Mouse (Mus musculus) embryonic facial prominence, embryonic 14.5 days (tissue): ENCODE data around the gene Lrrc45. TPM values are rescaled to one million over a fixed set of nuclear protein-coding genes. Genes with fewer than 3 reads are reported as not detected.
"Not testable (repeated sequence)": the region's sequence is repeated elsewhere in the genome, so short reads cannot be mapped to it uniquely, and the experiment has no call there.

Source experiments
- ATAC-seq: fragments of 200-750 bp; cut with Nextera tagmentation; 2 replicates; pipeline ENCODE4 v1.8.0; 2017; ENCODE audit warnings: low read depth, moderate number of reproducible peaks, moderate TSS enrichment
- DNase-seq: peaks from one replicate; pipeline ENCODE4 v3.0.0-alpha.2; 2015; ENCODE audit warnings: low spot score
- H3K27ac ChIP-seq: fragments of 300-500 bp; sonication (generic); replicated peaks from 2 replicates; pipeline ENCODE4 v1.5.1; 2014; ENCODE audit warnings: low read depth, mild to moderate bottlenecking, low read length, moderate library complexity
- H3K27me3 ChIP-seq: fragments of 300-500 bp; sonication (generic); replicated peaks from 2 replicates; pipeline ENCODE4 v1.6.1; 2014; ENCODE audit warnings: low read length; ENCODE audit not compliant: control insufficient read depth, insufficient read depth
- H3K36me3 ChIP-seq: fragments of 300-500 bp; sonication (generic); 2 replicates; pipeline ENCODE4 v1.6.1; 2014; ENCODE audit warnings: low read length, mixed read lengths; ENCODE audit not compliant: control insufficient read depth, insufficient read depth
- H3K4me1 ChIP-seq: fragments of 300-500 bp; sonication (generic); 2 replicates; pipeline ENCODE4 v1.6.1; 2014; ENCODE audit warnings: antibody characterized with exemption, low read length; ENCODE audit not compliant: control insufficient read depth, insufficient read depth
- H3K4me2 ChIP-seq: fragments of 300-500 bp; sonication (generic); 2 replicates; pipeline ENCODE4 v1.6.1; 2014; ENCODE audit warnings: low read depth, mild to moderate bottlenecking, low read length, moderate library complexity, mixed read lengths
- H3K4me3 ChIP-seq: fragments of 300-500 bp; sonication (generic); 2 replicates; pipeline ENCODE4 v1.5.1; 2014; ENCODE audit warnings: low read depth, mild to moderate bottlenecking, low read length
- H3K9ac ChIP-seq: fragments of 300-500 bp; sonication (generic); 2 replicates; pipeline ENCODE4 v1.6.1; 2014; ENCODE audit warnings: low read depth, mild to moderate bottlenecking, low read length, moderate library complexity, mixed read lengths
- H3K9me3 ChIP-seq: fragments of 300-500 bp; sonication (generic); 2 replicates; pipeline ENCODE4 v1.6.1; 2016; ENCODE audit warnings: low read length; ENCODE audit not compliant: control insufficient read depth
- WGBS: fragments of 180-500 bp; shearing (Covaris S2); extraction: QIAGEN DNeasy Blood & Tissue Kit; methylation state at CpG from one replicate; pipeline ENCODE4 v1.1.7; 2014; 5-methylcytosine and 5-hydroxymethylcytosine counted together
- polyA plus RNA-seq: library from polyadenylated mRNA; unstranded; fragments of >200 nt; fragmentation: Nextera tagmentation; extraction: Ambion mirVana; gene quantifications from 2 replicates; pipeline ENCODE4 v1.2.1, GENCODE M21; 2014

Gene Lrrc45
- polyA plus RNA-seq, 1 experiment from 2014 or later: 46.5 TPM

DNA sequence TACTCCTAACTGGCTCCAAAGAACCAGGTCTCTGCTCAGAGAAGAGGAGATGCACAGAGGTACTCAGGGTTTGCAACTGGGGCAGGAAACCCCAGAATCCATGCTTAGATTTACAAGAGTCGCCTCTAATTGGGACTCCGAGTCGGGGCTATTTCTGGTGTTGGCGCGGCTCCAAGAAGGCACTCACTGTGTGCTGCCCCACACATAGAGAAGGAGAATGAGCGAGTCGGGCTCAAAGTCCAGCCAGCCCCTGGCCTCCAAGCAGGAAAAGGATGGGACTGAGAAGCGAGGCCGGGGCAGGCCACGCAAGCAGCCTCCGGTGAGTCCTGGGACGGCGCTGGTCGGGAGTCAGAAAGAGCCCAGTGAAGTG lies 48.9 kb downstream of the Lrrc45 start, which contains the start of gene Hmga1b:
TSS of gene Hmga1b (plus strand) at position 123 of the 370 bp plus-strand sequence.
- H3K4me3 ChIP-seq, H3K4me1 ChIP-seq, H3K9ac ChIP-seq, H3K36me3 ChIP-seq, H3K27ac ChIP-seq, H3K27me3 ChIP-seq, DNase-seq, ATAC-seq: not testable (repeated sequence)
- WGBS: 23% methylated on average over 13 of the region's 14 CpGs
- Histone ChIP-seq H3K4me2 (peak within 1 kb of the TSS; percentile 28), H3K9me3 (peaks cover 17% of the 10 kb centered on the region)

GRCm38 (mm10) chr11:120763121-120763999 lies 49.6 kb downstream of the Lrrc45 start:
- H3K4me3 ChIP-seq, H3K36me3 ChIP-seq, H3K27ac ChIP-seq, H3K9me3 ChIP-seq, H3K9ac ChIP-seq, DNase-seq, H3K4me1 ChIP-seq, H3K27me3 ChIP-seq: not testable (repeated sequence)
- H3K4me2 ChIP-seq: peak overlapping the region; percentile 28
- whole genome bisulfite sequencing: no CpG with 5 or more reads among the region's 23 CpGs
- peak; percentile 80 for ATAC-seq

DNA sequence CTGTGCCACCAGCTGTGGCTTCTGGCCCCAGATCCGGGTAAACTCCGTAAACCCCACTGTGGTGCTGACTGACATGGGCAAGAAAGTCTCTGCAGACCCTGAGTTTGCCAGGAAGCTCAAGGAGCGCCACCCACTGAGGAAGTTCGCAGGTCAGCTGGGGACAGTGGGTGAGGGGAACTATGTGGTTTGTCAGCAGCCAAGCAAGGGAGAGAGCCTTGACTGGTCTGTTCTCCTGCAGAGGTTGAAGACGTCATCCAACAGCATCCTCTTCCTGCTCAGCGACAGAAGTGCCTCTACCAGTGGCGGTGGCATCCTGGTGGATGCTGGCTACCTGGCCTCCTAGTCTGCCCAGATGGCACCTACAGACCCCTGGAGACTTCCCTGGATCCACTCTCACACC lies 53.3 kb downstream of the Lrrc45 start:
- not testable (repeated sequence) for H3K36me3 ChIP-seq, H3K4me1 ChIP-seq, H3K4me3 ChIP-seq, H3K9me3 ChIP-seq, H3K27me3 ChIP-seq, H3K9ac ChIP-seq, H3K4me2 ChIP-seq, ATAC-seq, H3K27ac ChIP-seq, DNase-seq
- 60% methylated on average over 1 of the region's 7 CpGs for WGBS

GRCm38 (mm10) chr11:120768206-120768605 lies 54.5 kb downstream of the Lrrc45 start:
- Histone ChIP-seq H3K4me3 (no peak overlapping the region), H3K9ac (no peak overlapping the region), H3K9me3 (no peaks in the 10 kb centered on the region), H3K4me1 (no peaks in the 10 kb centered on the region), H3K27me3 (no peaks in the 10 kb centered on the region), H3K27ac (no peak overlapping the region), H3K4me2 (no peak overlapping the region), H3K36me3 (no peaks in the 10 kb centered on the region)
- ATAC-seq: no peak
- no peak for DNase-seq
- WGBS: 89% methylated on average over 1 of the region's 1 CpGs

Other genes starting within 250 kb of the Lrrc45 start
- 43.2 and 46.4 TPM in 2 replicates for gene Arl16, start 246.3 kb upstream of the Lrrc45 start, polyA plus RNA-seq
- gene Mrpl12, start 229.3 kb upstream of the Lrrc45 start, polyA plus RNA-seq: 135 and 148 TPM in 2 replicates
- 47.6 and 53.1 TPM in 2 replicates for gene Slc25a10, start 222.1 kb upstream of the Lrrc45 start, polyA plus RNA-seq
- gene Gcgr, start 183.2 kb upstream of the Lrrc45 start, polyA plus RNA-seq: 1.0 and 1.4 TPM in 2 replicates
- gene Mcrip1, start 164.2 kb upstream of the Lrrc45 start, polyA plus RNA-seq: 238 and 253 TPM in 2 replicates
- 9.6 and 9.7 TPM in 2 replicates for gene Ppp1r27, start 162.8 kb upstream of the Lrrc45 start, polyA plus RNA-seq
- 996 and 1,037 TPM in 2 replicates for gene P4hb, start 140.7 kb upstream of the Lrrc45 start, polyA plus RNA-seq
- gene Arhgdia, start 132.3 kb upstream of the Lrrc45 start, polyA plus RNA-seq: 558 and 609 TPM in 2 replicates
- 406 and 433 TPM in 2 replicates for gene Alyref, start 115.6 kb upstream of the Lrrc45 start, polyA plus RNA-seq
- 238 and 242 TPM in 2 replicates for gene Anapc11, start 115.5 kb upstream of the Lrrc45 start, polyA plus RNA-seq
- 1.3 and 1.8 TPM in 2 replicates for gene Npb, start 105.4 kb upstream of the Lrrc45 start, polyA plus RNA-seq
- 88.8 and 97.5 TPM in 2 replicates for gene Pcyt2, start 96.0 kb upstream of the Lrrc45 start, polyA plus RNA-seq
- 21.8 and 23.0 TPM in 2 replicates for gene Sirt7, start 88.7 kb upstream of the Lrrc45 start, polyA plus RNA-seq
- gene Mafg, start 80.3 kb upstream of the Lrrc45 start, polyA plus RNA-seq: 26.3 and 26.8 TPM in 2 replicates
- 56.7 and 64.7 TPM in 2 replicates for gene Pycr1, start 70.2 kb upstream of the Lrrc45 start, polyA plus RNA-seq
- gene Myadml2, start 65.8 kb upstream of the Lrrc45 start, polyA plus RNA-seq: 3.4 and 3.6 TPM in 2 replicates
- 3.6 and 4.9 TPM in 2 replicates for gene Notum, start 52.8 kb upstream of the Lrrc45 start, polyA plus RNA-seq
- 93.1 and 100.0 TPM in 2 replicates for gene Aspscr1, start 41.0 kb upstream of the Lrrc45 start, polyA plus RNA-seq
- gene Cenpx, start 187 bp upstream of the Lrrc45 start, polyA plus RNA-seq: 139 and 145 TPM in 2 replicates
- gene Rac3, start 7.5 kb downstream of the Lrrc45 start, polyA plus RNA-seq: 16.5 and 16.6 TPM in 2 replicates
- 23.5 and 27.0 TPM in 2 replicates for gene Dcxr, start 13.4 kb downstream of the Lrrc45 start, polyA plus RNA-seq
- gene Cbr2, start 18.2 kb downstream of the Lrrc45 start, polyA plus RNA-seq: 58.3 and 113 TPM in 2 replicates
- gene Hmga1b, start 48.9 kb downstream of the Lrrc45 start, polyA plus RNA-seq: 3.0 and 4.8 TPM in 2 replicates
- 32.5 and 36.9 TPM in 2 replicates for gene Rfng, start 70.3 kb downstream of the Lrrc45 start, polyA plus RNA-seq
- 207 and 219 TPM in 2 replicates for gene Gps1, start 70.3 kb downstream of the Lrrc45 start, polyA plus RNA-seq
- gene Dus1l, start 82.5 kb downstream of the Lrrc45 start, polyA plus RNA-seq: 51.0 and 63.8 TPM in 2 replicates
- 67.2 and 77.4 TPM in 2 replicates for gene Fasn, start 110.6 kb downstream of the Lrrc45 start, polyA plus RNA-seq
- 4.6 and 5.5 TPM in 2 replicates for gene Ccdc57, start 218.9 kb downstream of the Lrrc45 start, polyA plus RNA-seq
- 35.2 and 39.9 TPM in 2 replicates for gene Slc16a3, start 234.6 kb downstream of the Lrrc45 start, polyA plus RNA-seq